Mouse (Mus musculus) hindbrain, embryonic 11.5 days (tissue): Measurements from ENCODE around the gene Pbld2. TPM values are rescaled to one million over a fixed set of nuclear protein-coding genes. Genes with fewer than 3 reads are reported as not detected.

Experiments
- ATAC-seq: fragments of 200-750 bp; cut with Nextera tagmentation; 2 replicates; pipeline ENCODE4 v1.8.0; 2017; ENCODE audit warnings: mild to moderate bottlenecking, moderate TSS enrichment, moderate library complexity; ENCODE audit not compliant: low FRiP score
- DNase-seq: peaks from one replicate; pipeline ENCODE4 v3.0.0-alpha.2; 2015; ENCODE audit warnings: low spot score
- H3K27ac ChIP-seq: fragments of 300-500 bp; sonication (generic); 2 replicates; pipeline ENCODE4 v1.5.1; 2014; ENCODE audit warnings: mild to moderate bottlenecking, low read depth, low read length
- H3K27me3 ChIP-seq: fragments of 300-500 bp; sonication (generic); 2 replicates; pipeline ENCODE4 v1.6.1; 2014; ENCODE audit warnings: mild to moderate bottlenecking, low read length, moderate library complexity, mixed read lengths; ENCODE audit not compliant: control insufficient read depth, insufficient read depth
- H3K36me3 ChIP-seq: fragments of 300-500 bp; sonication (generic); 2 replicates; pipeline ENCODE4 v1.6.1; 2014; ENCODE audit warnings: mild to moderate bottlenecking, low read length, moderate library complexity, mixed read lengths; ENCODE audit not compliant: control insufficient read depth, insufficient read depth
- H3K4me1 ChIP-seq: fragments of 300-500 bp; sonication (generic); replicated peaks from 2 replicates; pipeline ENCODE4 v1.6.1; 2014; ENCODE audit warnings: low read length, mixed read lengths; ENCODE audit not compliant: control insufficient read depth, insufficient read depth
- H3K4me2 ChIP-seq: fragments of 300-500 bp; sonication (generic); replicated peaks from 2 replicates; pipeline ENCODE4 v1.6.1; 2014; ENCODE audit warnings: mild to moderate bottlenecking, low read depth, low read length
- H3K4me3 ChIP-seq: fragments of 300-500 bp; sonication (generic); 2 replicates; pipeline ENCODE4 v1.5.1; 2014; ENCODE audit warnings: low read depth, low read length
- H3K9ac ChIP-seq: fragments of 300-500 bp; sonication (generic); 2 replicates; pipeline ENCODE4 v1.6.1; 2014; ENCODE audit warnings: low read depth, low read length
- H3K9me3 ChIP-seq: fragments of 300-500 bp; sonication (generic); 2 replicates; pipeline ENCODE4 v1.6.1; 2016; ENCODE audit warnings: low read length; ENCODE audit not compliant: control insufficient read depth
- WGBS: fragments of 180-500 bp; shearing (Covaris S2); extraction: QIAGEN DNeasy Blood & Tissue Kit; methylation state at CpG from one replicate; pipeline ENCODE4 v1.1.7; 2014; 5-methylcytosine and 5-hydroxymethylcytosine counted together
- polyA plus RNA-seq: library from polyadenylated mRNA; unstranded; fragments of >200 nt; fragmentation: Nextera tagmentation; extraction: Ambion mirVana; gene quantifications from 2 replicates; pipeline ENCODE4 v1.2.1, GENCODE M21; 2014

Pbld2 gene
- polyA plus RNA-seq: 1.3 and 1.5 TPM in 2 replicates

- ATAC-seq (peak; percentile 92), DNase-seq (peak; percentile 99)
- Histone ChIP-seq H3K9me3 (no peaks in the 10 kb centered on the region), H3K4me1 (peaks cover 2% of the 10 kb centered on the region; the same call in 1 of the 2 replicates), H3K9ac (peak within 1 kb of the TSS; percentile 100), H3K4me3 (peak within 1 kb of the TSS; percentile 97), H3K27me3 (no peaks in the 10 kb centered on the region), H3K36me3 (no peaks in the 10 kb centered on the region), H3K27ac (peak within 1 kb of the TSS; percentile 100), H3K4me2 (peak within 1 kb of the TSS; percentile 62)
- WGBS: under 1% methylated on average over 64 of the region's 69 CpGs
Observed at GRCm38 (mm10) chr10:63023749-63024579, at the start of gene Pbld2, which contains the start of gene Hnrnph3. Gene Pbld2, plus strand, starts transcription at chr10:63024315. Gene Hnrnph3, minus strand, starts transcription at chr10:63024217.

GRCm38 (mm10) chr10:62979667-62980038 lies 44.5 kb upstream of the Pbld2 start:
- H3K27me3 ChIP-seq: no peaks in the 10 kb centered on the region
- H3K9me3 ChIP-seq: no peaks in the 10 kb centered on the region
- DNase-seq: no peak
- peak overlapping the region; percentile 84; the same call in 1 of the 2 replicates for H3K27ac ChIP-seq
- H3K4me1 ChIP-seq: no peaks in the 10 kb centered on the region
- peak overlapping the region; percentile 93 for H3K9ac ChIP-seq
- ATAC-seq: peak; percentile 28
- WGBS: 10% methylated on average over 10 of the region's 10 CpGs
- H3K4me2 ChIP-seq: peak overlapping the region; percentile 55
- peak overlapping the region; percentile 90 for H3K4me3 ChIP-seq
- H3K36me3 ChIP-seq: no peaks in the 10 kb centered on the region

- Histone ChIP-seq H3K36me3 (no peaks in the 10 kb centered on the region), H3K27ac (peak within 1 kb of the TSS; percentile 84), H3K4me1 (no peaks in the 10 kb centered on the region), H3K4me3 (peak within 1 kb of the TSS; percentile 90), H3K9ac (peak within 1 kb of the TSS; percentile 93), H3K9me3 (no peaks in the 10 kb centered on the region), H3K4me2 (peak within 1 kb of the TSS; percentile 55), H3K27me3 (no peaks in the 10 kb centered on the region)
- DNase-seq: peak; percentile 94
- ATAC-seq: peak; percentile 95
- WGBS: 1% methylated on average over 58 of the region's 77 CpGs
Observed at GRCm38 (mm10) chr10:62980039-62980954, 43.8 kb upstream of the Pbld2 start, which contains the start of gene Rufy2. Gene Rufy2, plus strand, starts transcription at chr10:62980223.

- Histone ChIP-seq H3K27ac (no peak overlapping the region), H3K27me3 (no peaks in the 10 kb centered on the region), H3K4me2 (no peak overlapping the region), H3K9me3 (no peaks in the 10 kb centered on the region), H3K36me3 (no peaks in the 10 kb centered on the region), H3K4me1 (no peaks in the 10 kb centered on the region), H3K4me3 (no peak overlapping the region), H3K9ac (no peak overlapping the region)
- 96% methylated on average over 11 of the region's 11 CpGs for WGBS
- DNase-seq: no peak
- no peak for ATAC-seq
Observed at GRCm38 (mm10) chr10:62984072-62984471, 40.0 kb upstream of the Pbld2 start.

- Histone ChIP-seq H3K4me1 (no peaks in the 10 kb centered on the region), H3K4me2 (no peak overlapping the region), H3K27me3 (no peaks in the 10 kb centered on the region), H3K4me3 (no peak overlapping the region), H3K9ac (no peak overlapping the region), H3K27ac (no peak overlapping the region), H3K9me3 (no peaks in the 10 kb centered on the region), H3K36me3 (no peaks in the 10 kb centered on the region)
- 92% methylated on average over 6 of the region's 6 CpGs for WGBS
- DNase-seq (no peak), ATAC-seq (no peak)
Observed at GRCm38 (mm10) chr10:62984495-62984894, 39.6 kb upstream of the Pbld2 start.

- ATAC-seq: no peak
- H3K36me3 ChIP-seq: no peaks in the 10 kb centered on the region; the same call in 1 of the 2 replicates
- H3K9ac ChIP-seq: no peak overlapping the region
Observed at GRCm38 (mm10) chr10:62987341-62987740, 36.8 kb upstream of the Pbld2 start.

GRCm38 (mm10) chr10:62990636-62991035 lies 33.5 kb upstream of the Pbld2 start:
- H3K9me3 ChIP-seq: no peaks in the 10 kb centered on the region
- DNase-seq (no peak), ATAC-seq (no peak)
- H3K27me3 ChIP-seq: no peaks in the 10 kb centered on the region
- H3K36me3 ChIP-seq: peaks cover 5% of the 10 kb centered on the region; the same call in 1 of the 2 replicates
- no peak overlapping the region for H3K4me3 ChIP-seq
- H3K27ac ChIP-seq: no peak overlapping the region
- 91% methylated on average over 15 of the region's 15 CpGs for WGBS
- no peak overlapping the region for H3K9ac ChIP-seq
- no peak overlapping the region for H3K4me2 ChIP-seq
- no peaks in the 10 kb centered on the region for H3K4me1 ChIP-seq

More at GRCm38 (mm10) chr10:62987341-62987740, 36.8 kb upstream of the Pbld2 start:
- H3K4me2 ChIP-seq: no peak overlapping the region
- DNase-seq: peak; percentile 56
- H3K27ac ChIP-seq: no peak overlapping the region
- no peaks in the 10 kb centered on the region for H3K27me3 ChIP-seq
- WGBS: 28% methylated on average over 3 of the region's 3 CpGs
- H3K4me3 ChIP-seq: no peak overlapping the region
- H3K9me3 ChIP-seq: no peaks in the 10 kb centered on the region
- H3K4me1 ChIP-seq: no peaks in the 10 kb centered on the region

- WGBS: 90% methylated on average over 3 of the region's 9 CpGs
Observed at GRCm38 (mm10) chr10:62993991-62994390, 30.1 kb upstream of the Pbld2 start.

More at GRCm38 (mm10) chr10:62993991-62994390, 30.1 kb upstream of the Pbld2 start:
- no peaks in the 10 kb centered on the region for H3K4me1 ChIP-seq
- no peak overlapping the region for H3K4me3 ChIP-seq
- no peak overlapping the region for H3K4me2 ChIP-seq
- H3K36me3 ChIP-seq: peaks cover 18% of the 10 kb centered on the region; the same call in 1 of the 2 replicates
- ATAC-seq (no peak), DNase-seq (no peak)
- H3K9me3 ChIP-seq: no peaks in the 10 kb centered on the region
- no peak overlapping the region for H3K9ac ChIP-seq
- no peaks in the 10 kb centered on the region for H3K27me3 ChIP-seq
- no peak overlapping the region for H3K27ac ChIP-seq
